Mouse (Mus musculus): ENCODE data around the gene Slco2b1. TPM values are rescaled to one million over a fixed set of nuclear protein-coding genes. Genes with fewer than 3 reads are reported as not detected.
"Not testable (repeated sequence)": the region's sequence is repeated elsewhere in the genome, so short reads cannot be mapped to it uniquely, and the experiment has no call there.

The Slco2b1 gene
- 7.7 and 8.4 TPM in 2 replicates for polyA plus RNA-seq (2014; fragmentation: Nextera tagmentation; extraction: Ambion mirVana)

- Histone ChIP-seq H3K27me3 (ENCODE audit: control insufficient read depth, insufficient read depth, low read length) (no peaks in the 10 kb centered on the region), H3K36me3 (replicated peaks; ENCODE audit: control insufficient read depth, insufficient read depth) (no peaks in the 10 kb centered on the region), H3K9ac (no peak within 1 kb of the TSS), H3K4me2 (replicated peaks) (no peak within 1 kb of the TSS), H3K4me3 (replicated peaks; ENCODE audit: low read length) (no peak within 1 kb of the TSS), H3K27ac (no peak within 1 kb of the TSS), H3K9me3 (ENCODE audit: control insufficient read depth, low read length) (no peaks in the 10 kb centered on the region), H3K4me1 (replicated peaks; ENCODE audit: control insufficient read depth, insufficient read depth, low read length) (no peaks in the 10 kb centered on the region)
- DNase-seq (ENCODE audit: low spot score) (no peak), ATAC-seq (ENCODE audit: low FRiP score) (no peak)
- 84% methylated on average over 8 of the region's 8 CpGs for WGBS
These were observed at the start of gene Slco2b1 for GRCm38 (mm10) chr7:99711166-99711565. Gene Slco2b1, minus strand, starts transcription at chr7:99711340.

GRCm38 (mm10) chr7:99739276-99739675, 28.1 kb upstream of the Slco2b1 start:
- no peak for DNase-seq (ENCODE audit: low spot score)
- Histone ChIP-seq H3K4me1 (replicated peaks; ENCODE audit: control insufficient read depth, insufficient read depth, low read length) (no peaks in the 10 kb centered on the region), H3K27me3 (ENCODE audit: control insufficient read depth, insufficient read depth, low read length) (no peaks in the 10 kb centered on the region), H3K4me2 (replicated peaks) (no peak overlapping the region), H3K36me3 (replicated peaks; ENCODE audit: control insufficient read depth, insufficient read depth) (no peaks in the 10 kb centered on the region), H3K27ac (no peak overlapping the region), H3K4me3 (replicated peaks; ENCODE audit: low read length) (no peak overlapping the region), H3K9me3 (ENCODE audit: control insufficient read depth, low read length) (no peaks in the 10 kb centered on the region), H3K9ac (no peak overlapping the region)
- ATAC-seq (ENCODE audit: low FRiP score): no peak
- WGBS: 49% methylated on average over 9 of the region's 9 CpGs

GRCm38 (mm10) chr7:99735491-99735890, 24.4 kb upstream of the Slco2b1 start:
- H3K4me1 ChIP-seq (replicated peaks; ENCODE audit: control insufficient read depth, insufficient read depth, low read length); H3K4me2 ChIP-seq (replicated peaks); DNase-seq (ENCODE audit: low spot score); ATAC-seq (ENCODE audit: low FRiP score); H3K9me3 ChIP-seq (ENCODE audit: control insufficient read depth, low read length); H3K27me3 ChIP-seq (ENCODE audit: control insufficient read depth, insufficient read depth, low read length); H3K9ac ChIP-seq; H3K27ac ChIP-seq; H3K4me3 ChIP-seq (replicated peaks; ENCODE audit: low read length); H3K36me3 ChIP-seq (replicated peaks; ENCODE audit: control insufficient read depth, insufficient read depth): not testable (repeated sequence)
- 97% methylated on average over 9 of the region's 9 CpGs for WGBS

GRCm38 (mm10) chr7:99734612-99735011, 23.5 kb upstream of the Slco2b1 start:
- H3K36me3 ChIP-seq (replicated peaks; ENCODE audit: control insufficient read depth, insufficient read depth): no peaks in the 10 kb centered on the region
- whole genome bisulfite sequencing: 95% methylated on average over 2 of the region's 2 CpGs
- H3K4me1 ChIP-seq (replicated peaks; ENCODE audit: control insufficient read depth, insufficient read depth, low read length): no peaks in the 10 kb centered on the region

GRCm38 (mm10) chr7:99729973-99730372, 18.8 kb upstream of the Slco2b1 start, which contains the start of gene Olfr520:
Gene Olfr520, plus strand, starts transcription at chr7:99730273.
- 87% methylated on average over 2 of the region's 2 CpGs for WGBS
- Histone ChIP-seq H3K36me3 (replicated peaks; ENCODE audit: control insufficient read depth, insufficient read depth) (no peaks in the 10 kb centered on the region), H3K4me3 (replicated peaks; ENCODE audit: low read length) (no peak within 1 kb of the TSS), H3K4me2 (replicated peaks) (no peak within 1 kb of the TSS), H3K27ac (no peak within 1 kb of the TSS), H3K4me1 (replicated peaks; ENCODE audit: control insufficient read depth, insufficient read depth, low read length) (no peaks in the 10 kb centered on the region), H3K27me3 (ENCODE audit: control insufficient read depth, insufficient read depth, low read length) (no peaks in the 10 kb centered on the region), H3K9me3 (ENCODE audit: control insufficient read depth, low read length) (peaks cover 18% of the 10 kb centered on the region; the same call in 1 of the 2 replicates), H3K9ac (no peak within 1 kb of the TSS)
- DNase-seq (ENCODE audit: low spot score) (no peak), ATAC-seq (ENCODE audit: low FRiP score) (no peak)

More at GRCm38 (mm10) chr7:99734612-99735011, 23.5 kb upstream of the Slco2b1 start:
- ATAC-seq (ENCODE audit: low FRiP score) (no peak), DNase-seq (ENCODE audit: low spot score) (no peak)
- H3K27me3 ChIP-seq (ENCODE audit: control insufficient read depth, insufficient read depth, low read length): no peaks in the 10 kb centered on the region
- H3K4me2 ChIP-seq (replicated peaks): no peak overlapping the region
- H3K4me3 ChIP-seq (replicated peaks; ENCODE audit: low read length): no peak overlapping the region
- H3K9me3 ChIP-seq (ENCODE audit: control insufficient read depth, low read length): no peaks in the 10 kb centered on the region
- H3K9ac ChIP-seq: no peak overlapping the region
- H3K27ac ChIP-seq: no peak overlapping the region

- H3K9me3 ChIP-seq (ENCODE audit: control insufficient read depth, low read length): no peaks in the 10 kb centered on the region
- no peaks in the 10 kb centered on the region for H3K4me1 ChIP-seq (replicated peaks; ENCODE audit: control insufficient read depth, insufficient read depth, low read length)
- no peak overlapping the region for H3K9ac ChIP-seq
- no peaks in the 10 kb centered on the region for H3K36me3 ChIP-seq (replicated peaks; ENCODE audit: control insufficient read depth, insufficient read depth)
- no peak overlapping the region for H3K4me3 ChIP-seq (replicated peaks; ENCODE audit: low read length)
- H3K27ac ChIP-seq: no peak overlapping the region
- no peak overlapping the region for H3K4me2 ChIP-seq (replicated peaks)
- WGBS: 91% methylated on average over 2 of the region's 2 CpGs
- ATAC-seq (ENCODE audit: low FRiP score) (no peak), DNase-seq (ENCODE audit: low spot score) (no peak)
- H3K27me3 ChIP-seq (ENCODE audit: control insufficient read depth, insufficient read depth, low read length): no peaks in the 10 kb centered on the region
These were observed 5.4 kb upstream of the Slco2b1 start for GRCm38 (mm10) chr7:99716536-99716935.

GRCm38 (mm10) chr7:99712431-99712830, 1.3 kb upstream of the Slco2b1 start:
- WGBS: 90% methylated on average over 4 of the region's 4 CpGs
- Histone ChIP-seq H3K9me3 (ENCODE audit: control insufficient read depth, low read length) (no peaks in the 10 kb centered on the region), H3K4me2 (replicated peaks) (no peak overlapping the region), H3K27me3 (ENCODE audit: control insufficient read depth, insufficient read depth, low read length) (no peaks in the 10 kb centered on the region), H3K4me3 (replicated peaks; ENCODE audit: low read length) (no peak overlapping the region), H3K27ac (no peak overlapping the region), H3K36me3 (replicated peaks; ENCODE audit: control insufficient read depth, insufficient read depth) (no peaks in the 10 kb centered on the region), H3K9ac (no peak overlapping the region), H3K4me1 (replicated peaks; ENCODE audit: control insufficient read depth, insufficient read depth, low read length) (no peaks in the 10 kb centered on the region)
- DNase-seq (ENCODE audit: low spot score): no peak
- ATAC-seq (ENCODE audit: low FRiP score): no peak

GRCm38 (mm10) chr7:99710476-99710875, 664 bp downstream of the Slco2b1 start:
- ATAC-seq (ENCODE audit: low FRiP score) (no peak), DNase-seq (ENCODE audit: low spot score) (peak; percentile 67)
- Histone ChIP-seq H3K4me3 (replicated peaks; ENCODE audit: low read length) (no peak overlapping the region), H3K9ac (no peak overlapping the region), H3K4me1 (replicated peaks; ENCODE audit: control insufficient read depth, insufficient read depth, low read length) (no peaks in the 10 kb centered on the region), H3K27me3 (ENCODE audit: control insufficient read depth, insufficient read depth, low read length) (no peaks in the 10 kb centered on the region), H3K4me2 (replicated peaks) (no peak overlapping the region), H3K27ac (no peak overlapping the region), H3K36me3 (replicated peaks; ENCODE audit: control insufficient read depth, insufficient read depth) (no peaks in the 10 kb centered on the region), H3K9me3 (ENCODE audit: control insufficient read depth, low read length) (no peaks in the 10 kb centered on the region)
- WGBS: 24% methylated on average over 1 of the region's 1 CpGs

GRCm38 (mm10) chr7:99709992-99710391, 1.1 kb downstream of the Slco2b1 start:
- Histone ChIP-seq H3K27me3 (ENCODE audit: control insufficient read depth, insufficient read depth, low read length) (no peaks in the 10 kb centered on the region), H3K4me2 (replicated peaks) (no peak overlapping the region), H3K9me3 (ENCODE audit: control insufficient read depth, low read length) (no peaks in the 10 kb centered on the region), H3K36me3 (replicated peaks; ENCODE audit: control insufficient read depth, insufficient read depth) (no peaks in the 10 kb centered on the region), H3K4me3 (replicated peaks; ENCODE audit: low read length) (no peak overlapping the region), H3K9ac (no peak overlapping the region), H3K27ac (no peak overlapping the region), H3K4me1 (replicated peaks; ENCODE audit: control insufficient read depth, insufficient read depth, low read length) (no peaks in the 10 kb centered on the region)
- ATAC-seq (ENCODE audit: low FRiP score) (no peak), DNase-seq (ENCODE audit: low spot score) (no peak)
- 71% methylated on average over 7 of the region's 7 CpGs for WGBS

- DNase-seq (ENCODE audit: low spot score): no peak
- H3K4me3 ChIP-seq (replicated peaks; ENCODE audit: low read length): no peak overlapping the region
- no peak overlapping the region for H3K27ac ChIP-seq
- ATAC-seq (ENCODE audit: low FRiP score): no peak
- H3K4me1 ChIP-seq (replicated peaks; ENCODE audit: control insufficient read depth, insufficient read depth, low read length): no peaks in the 10 kb centered on the region
- WGBS: 77% methylated on average over 5 of the region's 5 CpGs
- H3K36me3 ChIP-seq (replicated peaks; ENCODE audit: control insufficient read depth, insufficient read depth): no peaks in the 10 kb centered on the region
- no peak overlapping the region for H3K9ac ChIP-seq
- H3K9me3 ChIP-seq (ENCODE audit: control insufficient read depth, low read length): no peaks in the 10 kb centered on the region
- H3K27me3 ChIP-seq (ENCODE audit: control insufficient read depth, insufficient read depth, low read length): no peaks in the 10 kb centered on the region
- H3K4me2 ChIP-seq (replicated peaks): no peak overlapping the region
These were observed 2.4 kb downstream of the Slco2b1 start for GRCm38 (mm10) chr7:99708750-99709149.
